Mouse (Mus musculus) hindbrain, embryonic 16.5 days (tissue): ENCODE data around the gene Lrrc8b. TPM values are rescaled to one million over a fixed set of nuclear protein-coding genes. Genes with fewer than 3 reads are reported as not detected.

Experiments used
- ATAC-seq: fragments of 200-750 bp; cut with Nextera tagmentation; 2 replicates; pipeline ENCODE4 v1.8.0; 2017; ENCODE audit warnings: moderate TSS enrichment, moderate library complexity
- H3K27ac ChIP-seq: fragments of 300-500 bp; sonication (generic); 2 replicates; pipeline ENCODE4 v1.5.1; 2014; ENCODE audit warnings: low read depth, mild to moderate bottlenecking, control low read depth, low read length, moderate library complexity
- H3K27me3 ChIP-seq: fragments of 300-500 bp; sonication (generic); replicated peaks from 2 replicates; pipeline ENCODE4 v1.6.1; 2014; ENCODE audit warnings: low read length; ENCODE audit not compliant: control insufficient read depth, insufficient read depth
- H3K36me3 ChIP-seq: fragments of 300-500 bp; sonication (generic); 2 replicates; pipeline ENCODE4 v1.6.1; 2014; ENCODE audit warnings: mild to moderate bottlenecking, low read length, moderate library complexity, mixed read lengths; ENCODE audit not compliant: control insufficient read depth, insufficient read depth
- H3K4me1 ChIP-seq: fragments of 300-500 bp; sonication (generic); 2 replicates; pipeline ENCODE4 v1.6.1; 2014; ENCODE audit warnings: low read depth, low read length; ENCODE audit not compliant: control insufficient read depth, insufficient read depth
- H3K4me2 ChIP-seq: fragments of 300-500 bp; sonication (generic); 2 replicates; pipeline ENCODE4 v1.6.1; 2014; ENCODE audit warnings: mild to moderate bottlenecking, low read length, control low read depth, moderate library complexity
- H3K4me3 ChIP-seq: fragments of 300-500 bp; sonication (generic); 2 replicates; pipeline ENCODE4 v1.5.1; 2014; ENCODE audit warnings: mild to moderate bottlenecking, low read length, control low read depth, moderate library complexity
- H3K9ac ChIP-seq: fragments of 300-500 bp; sonication (generic); 2 replicates; pipeline ENCODE4 v1.6.1; 2014; ENCODE audit warnings: low read depth, mild to moderate bottlenecking, control low read depth, low read length, moderate library complexity
- H3K9me3 ChIP-seq: fragments of 300-500 bp; sonication (generic); 2 replicates; pipeline ENCODE4 v1.6.1; 2014; ENCODE audit warnings: mild to moderate bottlenecking, low read length, moderate library complexity; ENCODE audit not compliant: control insufficient read depth
- WGBS: fragments of 180-500 bp; shearing (Covaris S2); extraction: QIAGEN DNeasy Blood & Tissue Kit; methylation state at CpG from one replicate; pipeline ENCODE4 v1.1.7; 2014; 5-methylcytosine and 5-hydroxymethylcytosine counted together
- polyA plus RNA-seq: library from polyadenylated mRNA; unstranded; fragments of >200 nt; fragmentation: Nextera tagmentation; extraction: Ambion mirVana; gene quantifications from 2 replicates; pipeline ENCODE4 v1.2.1, GENCODE M21; 2015

The Lrrc8b gene
- polyA plus RNA-seq, 1 experiment from 2014 or later: 11.2 TPM

GRCm38 (mm10) chr5:105526766-105527165, 111.2 kb downstream of the Lrrc8b start:
- WGBS: 92% methylated on average over 9 of the region's 9 CpGs

GRCm38 (mm10) chr5:105527477-105528331, 112.1 kb downstream of the Lrrc8b start:
- H3K36me3 ChIP-seq: peaks cover 3% of the 10 kb centered on the region; the same call in 1 of the 2 replicates
- H3K4me2 ChIP-seq: no peak overlapping the region
- no peak for ATAC-seq
- 93% methylated on average over 23 of the region's 23 CpGs for WGBS
- no peak overlapping the region for H3K4me3 ChIP-seq
- H3K9ac ChIP-seq: no peak overlapping the region
- H3K4me1 ChIP-seq: peaks cover 3% of the 10 kb centered on the region; the same call in 1 of the 2 replicates
- H3K27me3 ChIP-seq: no peaks in the 10 kb centered on the region
- no peak overlapping the region for H3K27ac ChIP-seq
- no peaks in the 10 kb centered on the region for H3K9me3 ChIP-seq

More at GRCm38 (mm10) chr5:105526766-105527165, 111.2 kb downstream of the Lrrc8b start:
- Histone ChIP-seq H3K4me2 (no peak overlapping the region), H3K4me3 (no peak overlapping the region), H3K27me3 (no peaks in the 10 kb centered on the region), H3K27ac (no peak overlapping the region), H3K9me3 (no peaks in the 10 kb centered on the region), H3K4me1 (peaks cover 3% of the 10 kb centered on the region; the same call in 1 of the 2 replicates), H3K9ac (no peak overlapping the region), H3K36me3 (peaks cover 3% of the 10 kb centered on the region; the same call in 1 of the 2 replicates)
- no peak for ATAC-seq

GRCm38 (mm10) chr5:105530576-105530975, 115.0 kb downstream of the Lrrc8b start:
- 75% methylated on average over 6 of the region's 6 CpGs for WGBS
- Histone ChIP-seq H3K27ac (no peak overlapping the region), H3K4me3 (no peak overlapping the region), H3K4me1 (no peaks in the 10 kb centered on the region), H3K4me2 (no peak overlapping the region), H3K27me3 (no peaks in the 10 kb centered on the region), H3K9me3 (no peaks in the 10 kb centered on the region), H3K9ac (no peak overlapping the region), H3K36me3 (peaks cover 3% of the 10 kb centered on the region; the same call in 1 of the 2 replicates)
- ATAC-seq: no peak

- Histone ChIP-seq H3K4me3 (no peak overlapping the region), H3K4me1 (no peaks in the 10 kb centered on the region), H3K27me3 (no peaks in the 10 kb centered on the region), H3K9ac (no peak overlapping the region), H3K4me2 (no peak overlapping the region), H3K36me3 (no peaks in the 10 kb centered on the region), H3K9me3 (no peaks in the 10 kb centered on the region; the same call in 1 of the 2 replicates), H3K27ac (no peak overlapping the region)
- 97% methylated on average over 3 of the region's 3 CpGs for WGBS
- ATAC-seq: no peak
Observed at GRCm38 (mm10) chr5:105535186-105535585, 119.6 kb downstream of the Lrrc8b start.

- H3K9ac ChIP-seq: no peak overlapping the region
- H3K4me3 ChIP-seq: no peak overlapping the region
- 94% methylated on average over 2 of the region's 2 CpGs for WGBS
- no peaks in the 10 kb centered on the region for H3K36me3 ChIP-seq
- H3K4me2 ChIP-seq: no peak overlapping the region
- no peak overlapping the region for H3K27ac ChIP-seq
- H3K27me3 ChIP-seq: no peaks in the 10 kb centered on the region
- ATAC-seq: no peak
- no peaks in the 10 kb centered on the region for H3K4me1 ChIP-seq
- no peaks in the 10 kb centered on the region; the same call in 1 of the 2 replicates for H3K9me3 ChIP-seq
Observed at GRCm38 (mm10) chr5:105536172-105536571, 120.6 kb downstream of the Lrrc8b start.

- Histone ChIP-seq H3K36me3 (no peaks in the 10 kb centered on the region), H3K4me1 (no peaks in the 10 kb centered on the region), H3K4me3 (no peak overlapping the region), H3K27ac (no peak overlapping the region), H3K27me3 (no peaks in the 10 kb centered on the region), H3K9ac (no peak overlapping the region), H3K9me3 (no peaks in the 10 kb centered on the region; the same call in 1 of the 2 replicates), H3K4me2 (no peak overlapping the region)
- 63% methylated on average over 11 of the region's 11 CpGs for WGBS
- ATAC-seq: no peak
Observed at GRCm38 (mm10) chr5:105537101-105537723, 121.6 kb downstream of the Lrrc8b start.

Other genes starting within 250 kb of the Lrrc8b start
- gene Gbp10, start 176.2 kb upstream of the Lrrc8b start, polyA plus RNA-seq: 1.1 TPM in 2 replicates
- gene Gm43302, start 122.1 kb upstream of the Lrrc8b start, polyA plus RNA-seq: 0.92 TPM in 1 of 2 replicates, not detected in the other
- gene Gbp6, start 122.1 kb upstream of the Lrrc8b start, polyA plus RNA-seq: 2.3 and 3.1 TPM in 2 replicates
- gene Lrrc8c, start 103.6 kb downstream of the Lrrc8b start, polyA plus RNA-seq: 14.1 and 15.1 TPM in 2 replicates